In genomic region chr16:43247026-43247425, GRCm38 (mm10) we compare ENCODE assay signal across 30 mouse cellular contexts.
DNase-seq lines count a peak whose midpoint lies in the region; ATAC-seq and TF ChIP-seq lines count a peak whose summit lies in the region.
"Had no signal": no experiment of that assay in that cellular context is flagged by ENCODE, and none has a peak within 500 bp of the region (broad histone marks: within the 10 kb centered on the region; RNA-seq: fewer than 3 reads in every experiment).

No protein-coding gene starts in this region.

- H3K4me2 ChIP-seq in kidney, embryonic 14.5 days (replicated peaks; ENCODE audit: low read depth, low read length), result no peak overlapping the region
- no peak overlapping the region for H3K4me2 ChIP-seq in lung, postnatal 0 days (replicated peaks; ENCODE audit: low read depth, low read length)
- H3K4me2 ChIP-seq: forebrain, embryonic 12.5 days; hindbrain, embryonic 15.5 days; limb, embryonic 12.5 days; liver, embryonic 12.5 days; lung, embryonic 14.5 days; midbrain, embryonic 15.5 days; neural tube, embryonic 15.5 days; stomach, embryonic 15.5 days had no signal

- no peaks in the 10 kb centered on the region for H3K27me3 ChIP-seq in kidney, adult 2 months (replicated peaks; ENCODE audit: control insufficient read depth, insufficient read depth, low read length)
- H3K27me3 ChIP-seq in kidney, embryonic 14.5 days (ENCODE audit: control insufficient read depth, insufficient read depth, low read length), result no peaks in the 10 kb centered on the region
- no peaks in the 10 kb centered on the region for H3K27me3 ChIP-seq in liver, adult 2 months (ENCODE audit: control insufficient read depth, insufficient read depth, low read length)
- no peaks in the 10 kb centered on the region for H3K27me3 ChIP-seq in lung, postnatal 0 days (replicated peaks; ENCODE audit: insufficient read depth, low read length)
- H3K27me3 ChIP-seq: forebrain, embryonic 12.5 days; hindbrain, embryonic 15.5 days; limb, embryonic 12.5 days; liver, embryonic 12.5 days; midbrain, embryonic 15.5 days; neural tube, embryonic 15.5 days; stomach, embryonic 15.5 days had no signal

- intact Hi-C loops in gastrocnemius, adult 2 months (cut with DNase I), result no loop called here

- TF ChIP-seq EP300 in lung, postnatal 0 days (IDR thresholded peaks at IDR 0.05), result no peak

- no peaks in the 10 kb centered on the region; the same call in 1 of the 2 replicates for H3K36me3 ChIP-seq in kidney, adult 2 months (ENCODE audit: control insufficient read depth, insufficient read depth, low read length)
- H3K36me3 ChIP-seq in kidney, embryonic 14.5 days (ENCODE audit: control insufficient read depth, insufficient read depth, low read length), result no peaks in the 10 kb centered on the region
- H3K36me3 ChIP-seq in liver, adult 2 months (ENCODE audit: control insufficient read depth, insufficient read depth, low read length), result peaks cover 6% of the 10 kb centered on the region
- H3K36me3 ChIP-seq in lung, postnatal 0 days (ENCODE audit: insufficient read depth, low read length), result no peaks in the 10 kb centered on the region
- H3K36me3 ChIP-seq: forebrain, embryonic 12.5 days; G1E; hindbrain, embryonic 10.5 days; hindbrain, embryonic 15.5 days; limb, embryonic 12.5 days; liver, embryonic 12.5 days; midbrain, embryonic 10.5 days; midbrain, embryonic 15.5 days; neural tube, embryonic 15.5 days; stomach, embryonic 15.5 days had no signal

- no peak for DNase-seq in gastrocnemius, adult 2 months
- DNase-seq in gastrocnemius, postnatal 25 days, result no peak
- DNase-seq in kidney, adult 2 months, result peak; percentile 82
- DNase-seq in liver, adult 2 months (ENCODE audit: extremely low read depth, low read depth, low spot score), result peak; percentile 84
- no peak for DNase-seq in liver
- DNase-seq in skeletal muscle tissue, adult 2 months (ENCODE audit: low read depth, low spot score), result peak; percentile 26
- no peak for DNase-seq in lung, postnatal 0 days (ENCODE audit: low spot score)
- DNase-seq: adrenal gland, postnatal 25 days; cerebellum, adult 18-20 months; cerebellum, postnatal 10 days; forebrain, postnatal 0 days; gastrocnemius, postnatal 14 days; heart, postnatal 14 days; lung, embryonic 14.5 days; retina, postnatal 1 day; right cerebral cortex, postnatal 14 days had no signal

- H3K79me2 ChIP-seq in liver, adult 2 months (ENCODE audit: control insufficient read depth, insufficient read depth, low read length), result peaks cover 5% of the 10 kb centered on the region; the same call in 1 of the 2 replicates

- no peak for TF ChIP-seq POLR2A in kidney, adult 2 months (IDR thresholded peaks at IDR 0.05; ENCODE audit: low read depth, low read length)
- TF ChIP-seq POLR2A in liver, adult 2 months (IDR thresholded peaks at IDR 0.05; ENCODE audit: extremely low read depth, insufficient read depth, low read length), result no peak

- 48% methylated on average over 5 of the region's 5 CpGs for WGBS in kidney, adult 2 months
- 76% methylated on average over 5 of the region's 5 CpGs for WGBS in kidney, embryonic 14.5 days
- WGBS in liver, adult 2 months, result 18% methylated on average over 5 of the region's 5 CpGs
- WGBS in lung, postnatal 0 days, result 65% methylated on average over 5 of the region's 5 CpGs

- 0 out of 2 replicates have a peak, but pooled peaks cover 8% of the 10 kb centered on the region for H3K4me1 ChIP-seq in kidney, adult 2 months (ENCODE audit: control insufficient read depth, insufficient read depth, low read length)
- no peaks in the 10 kb centered on the region for H3K4me1 ChIP-seq in kidney, embryonic 14.5 days (ENCODE audit: control insufficient read depth, insufficient read depth, low read length)
- H3K4me1 ChIP-seq in liver, adult 2 months (ENCODE audit: control insufficient read depth, insufficient read depth, low read length), result peaks cover 6% of the 10 kb centered on the region; the same call in 1 of the 2 replicates
- H3K4me1 ChIP-seq in lung, postnatal 0 days (ENCODE audit: insufficient read depth, low read depth, low read length), result no peaks in the 10 kb centered on the region
- H3K4me1 ChIP-seq: forebrain, embryonic 12.5 days; hindbrain, embryonic 10.5 days; hindbrain, embryonic 15.5 days; limb, embryonic 12.5 days; liver, embryonic 12.5 days; midbrain, embryonic 10.5 days; midbrain, embryonic 15.5 days; neural tube, embryonic 15.5 days; stomach, embryonic 15.5 days had no signal

- TF ChIP-seq CTCF in gastrocnemius, adult 2 months (IDR thresholded peaks at IDR 0.05), result no peak
- no peak for TF ChIP-seq CTCF in kidney, adult 2 months (conservative IDR thresholded peaks at IDR 0.05; ENCODE audit: insufficient read depth, insufficient read length, low read depth, low read length)
- no peak for TF ChIP-seq CTCF in liver, adult 2 months (IDR thresholded peaks at IDR 0.05; ENCODE audit: low read depth, low read length)
- no peak for TF ChIP-seq CTCF in lung, postnatal 0 days (IDR thresholded peaks at IDR 0.05)

- no peak overlapping the region for H3K4me3 ChIP-seq in gastrocnemius, adult 2 months
- H3K4me3 ChIP-seq in kidney, adult 2 months (ENCODE audit: insufficient read depth, low read depth, low read length), result no peak overlapping the region
- H3K4me3 ChIP-seq in kidney, embryonic 14.5 days (ENCODE audit: low read length), result no peak overlapping the region
- H3K4me3 ChIP-seq in liver, adult 2 months (ENCODE audit: insufficient read depth, low read depth, low read length), result peak overlapping the region; percentile 48; the same call in 1 of the 2 replicates
- no peak overlapping the region for H3K4me3 ChIP-seq in lung, postnatal 0 days (ENCODE audit: low read depth, low read length)
- H3K4me3 ChIP-seq: erythroblast, embryonic 14.5 days; forebrain, embryonic 12.5 days; hindbrain, embryonic 10.5 days; hindbrain, embryonic 15.5 days; left cerebral cortex, adult 2 months; limb, embryonic 12.5 days; liver, embryonic 12.5 days; midbrain, embryonic 10.5 days; midbrain, embryonic 15.5 days; neural tube, embryonic 15.5 days; stomach, embryonic 15.5 days had no signal

- no peak for ATAC-seq in kidney, embryonic 14.5 days (ENCODE audit: low FRiP score, low TSS enrichment)
- no peak for ATAC-seq in lung, postnatal 0 days
- ATAC-seq: forebrain, postnatal 0 days; inflammation-experienced regulatory T-cells, adult 6 months; liver, embryonic 12.5 days; midbrain, embryonic 15.5 days had no signal

- H3K9ac ChIP-seq in kidney, embryonic 14.5 days (ENCODE audit: low read depth, low read length), result no peak overlapping the region
- H3K9ac ChIP-seq in liver, adult 2 months (ENCODE audit: low read depth, low read length), result no peak overlapping the region
- H3K9ac ChIP-seq in lung, postnatal 0 days (replicated peaks; ENCODE audit: low read depth), result no peak overlapping the region
- H3K9ac ChIP-seq: forebrain, embryonic 12.5 days; forebrain, postnatal 0 days; hindbrain, embryonic 15.5 days; limb, embryonic 12.5 days; liver, embryonic 12.5 days; lung, embryonic 14.5 days; midbrain, embryonic 15.5 days; neural tube, embryonic 15.5 days; stomach, embryonic 15.5 days had no signal

- H3K9me3 ChIP-seq in kidney, embryonic 14.5 days (ENCODE audit: control insufficient read depth, low read length), result no peaks in the 10 kb centered on the region
- no peaks in the 10 kb centered on the region for H3K9me3 ChIP-seq in lung, postnatal 0 days (ENCODE audit: low read length)
- H3K9me3 ChIP-seq: forebrain, embryonic 12.5 days; G1E; hindbrain, embryonic 10.5 days; hindbrain, embryonic 15.5 days; limb, embryonic 12.5 days; liver, embryonic 12.5 days; midbrain, embryonic 10.5 days; midbrain, embryonic 15.5 days; neural tube, embryonic 15.5 days; stomach, embryonic 15.5 days had no signal

- peak overlapping the region; percentile 72 for H3K27ac ChIP-seq in gastrocnemius, adult 2 months
- H3K27ac ChIP-seq in kidney, adult 2 months (ENCODE audit: insufficient read depth, low read depth, low read length), result 0 out of 2 replicates have a peak overlapping the region, but pooled peaks have one; percentile 56
- H3K27ac ChIP-seq in kidney, embryonic 14.5 days (ENCODE audit: low read depth, low read length), result no peak overlapping the region
- no peak overlapping the region for H3K27ac ChIP-seq in liver, adult 2 months (replicated peaks; ENCODE audit: insufficient read depth, low read depth, low read length)
- H3K27ac ChIP-seq in lung, postnatal 0 days (ENCODE audit: low read length), result no peak overlapping the region
- H3K27ac ChIP-seq: forebrain, embryonic 12.5 days; hindbrain, embryonic 10.5 days; hindbrain, embryonic 15.5 days; left cerebral cortex, adult 2 months; limb, embryonic 12.5 days; liver, embryonic 12.5 days; midbrain, embryonic 10.5 days; midbrain, embryonic 15.5 days; neural tube, embryonic 15.5 days; stomach, embryonic 15.5 days had no signal

Comparison
In these comparisons a context has a peak if more than half of its experiments do, and no peak if none do; other contexts are left out.
1. DNase-seq: peak in kidney, adult 2 months (single experiment), liver, adult 2 months (single experiment) and skeletal muscle tissue, adult 2 months (single experiment); none in gastrocnemius, adult 2 months (single experiment), gastrocnemius, postnatal 25 days (single experiment), liver (single experiment) and lung, postnatal 0 days (single experiment).
2. H3K27ac ChIP-seq: peak in gastrocnemius, adult 2 months (single experiment) and kidney, adult 2 months (single experiment); none in kidney, embryonic 14.5 days (single experiment), liver, adult 2 months (single experiment) and lung, postnatal 0 days (single experiment).